Mouse (Mus musculus) adrenal gland, adult 2 months (tissue): ENCODE data around the gene Serp2. TPM values are rescaled to one million over a fixed set of nuclear protein-coding genes. Genes with fewer than 3 reads are reported as not detected.

Experiments used
- DNase-seq: peaks from one replicate; pipeline ENCODE4 v3.0.0; 2021
- long read RNA-seq: library from polyadenylated mRNA; stranded (forward); transcript quantifications from one replicate; pipeline ENCODE4 v2.0.0, GENCODE M21; 2021
- polyA plus RNA-seq: library from polyadenylated mRNA; depleted of rRNA; stranded (reverse); fragments of >200 nt; gene quantifications from 2 replicates; pipeline ENCODE4 v1.2.3, GENCODE M21; 2012; rRNA removed
- total RNA-seq, 2 experiments: library from RNA; stranded (reverse); gene quantifications; 2 replicates each; pipeline ENCODE4 v1.2.3; 2021

Serp2 gene
- total RNA-seq (1 to 10 TPM; 3.9 to 6.2 TPM), polyA plus RNA-seq (8.3 and 9.3 TPM in 2 replicates)
- long read RNA-seq, partial matches to known transcripts: 0 of 5 reads
- long read RNA-seq, other reads (novel, unspliced or antisense): 1 of 5 reads

- DNase-seq: no peak
These were observed at the start of gene Serp2 for GRCm38 (mm10) chr14:76556852-76557208. Serp2 (minus strand) TSS chr14:76556889.

DNA sequence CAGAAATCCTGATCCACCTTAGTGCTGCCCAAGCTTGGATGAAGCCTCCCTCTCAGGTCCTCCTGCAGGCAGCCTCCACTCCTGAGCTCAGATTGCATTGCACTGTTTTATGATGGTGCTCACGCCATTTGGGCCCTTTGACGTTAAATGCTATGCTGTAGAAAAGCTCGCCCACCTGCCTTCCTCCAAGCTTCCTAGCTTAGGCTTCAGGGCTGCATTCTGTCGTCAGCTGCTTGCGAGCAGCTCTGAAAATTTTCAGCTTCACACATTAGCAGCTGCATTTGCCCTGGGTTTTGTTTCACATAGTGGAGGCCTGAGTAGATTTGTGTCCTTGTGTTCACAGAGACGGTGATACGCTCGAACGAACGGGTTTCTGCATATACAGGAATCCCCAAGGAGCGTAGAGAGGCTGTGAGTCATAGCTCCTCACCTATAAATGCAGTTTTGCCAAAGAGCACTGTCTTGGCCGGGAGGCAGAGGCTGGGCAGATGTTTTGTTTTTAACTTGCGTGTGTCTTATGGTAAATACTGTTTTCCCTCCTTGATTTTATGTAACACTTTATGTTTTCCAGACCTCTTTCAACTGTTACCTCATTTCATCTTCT is 49.3 kb upstream of the Serp2 start:
- DNase-seq: no peak

GRCm38 (mm10) chr14:76604012-76604411 is 47.3 kb upstream of the Serp2 start:
- no peak for DNase-seq

DNA sequence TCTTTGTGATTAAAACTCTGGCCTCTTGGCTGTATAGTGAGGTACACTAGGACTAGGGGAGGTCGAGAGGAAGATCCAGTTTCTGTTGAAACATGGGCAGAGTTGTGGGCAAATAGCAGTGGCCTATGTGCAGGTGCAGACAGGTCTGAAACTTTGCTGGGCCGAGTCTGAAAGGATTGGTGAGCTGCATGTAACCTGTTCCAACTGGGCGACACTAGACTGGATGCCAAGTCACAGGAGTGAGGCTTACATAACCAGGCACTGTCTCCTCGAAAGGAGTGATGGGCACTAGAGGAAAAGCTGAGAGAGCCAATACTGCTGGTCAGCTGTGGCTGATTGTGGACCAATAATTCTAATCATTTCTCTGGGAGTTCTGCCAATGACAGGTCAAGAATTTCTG is 45.0 kb upstream of the Serp2 start:
- DNase-seq: no peak

GRCm38 (mm10) chr14:76600391-76600790 is 43.7 kb upstream of the Serp2 start:
- no peak for DNase-seq

DNA sequence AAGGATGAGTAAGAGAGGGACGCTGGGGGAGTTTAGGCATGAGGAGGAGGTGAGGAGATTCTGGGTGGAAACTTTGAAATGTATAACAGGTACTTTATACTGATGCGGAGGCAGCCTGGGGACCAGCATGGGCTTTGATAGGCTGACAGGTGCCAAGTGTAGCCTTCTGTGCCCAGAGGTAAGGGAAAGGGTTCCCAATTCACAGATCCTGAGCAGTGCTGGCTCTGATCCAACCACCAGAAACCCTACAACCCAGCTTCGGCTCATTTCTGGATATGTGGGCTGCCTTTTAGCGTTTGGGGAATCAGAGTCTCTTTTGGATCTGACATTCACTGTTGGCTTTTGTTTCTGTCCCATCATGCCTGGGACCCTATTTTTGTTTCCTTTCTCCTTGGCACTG is 43.0 kb upstream of the Serp2 start:
- no peak for DNase-seq

DNA sequence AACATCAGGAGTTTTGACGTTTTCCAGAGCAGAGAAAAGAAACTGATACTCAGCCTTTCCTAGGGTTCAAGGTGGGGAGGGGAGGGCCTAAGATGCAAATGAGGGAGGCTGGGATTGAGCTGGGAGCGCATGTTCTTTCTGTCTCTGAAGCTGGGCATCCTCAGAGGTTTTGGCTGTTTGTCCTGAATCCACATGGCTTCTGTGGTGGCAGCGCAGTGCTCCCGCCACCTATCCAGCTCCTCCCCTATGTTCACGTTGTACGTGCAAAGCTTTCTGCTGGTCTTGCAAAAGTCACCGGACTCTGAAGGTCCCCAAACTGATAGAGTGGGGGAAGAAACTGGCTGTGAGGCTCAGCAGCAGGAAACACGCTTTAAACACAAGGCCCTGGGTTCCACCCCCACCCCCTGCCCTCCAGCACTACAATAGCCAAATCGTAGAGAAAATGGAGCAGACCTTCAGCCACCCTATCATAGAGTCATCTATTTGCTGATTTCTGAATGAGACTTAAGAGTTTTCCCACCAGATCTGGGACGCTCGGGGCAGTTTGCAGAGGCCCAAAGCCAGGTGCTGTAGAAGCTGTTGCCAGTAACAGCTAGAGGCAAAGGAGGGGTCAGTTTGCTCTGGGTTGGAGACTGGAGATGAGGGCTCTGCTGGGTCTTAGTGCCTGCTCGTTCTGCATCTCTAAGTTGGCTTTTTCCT is 42.0 kb upstream of the Serp2 start:
- peak; percentile 62 for DNase-seq

DNA sequence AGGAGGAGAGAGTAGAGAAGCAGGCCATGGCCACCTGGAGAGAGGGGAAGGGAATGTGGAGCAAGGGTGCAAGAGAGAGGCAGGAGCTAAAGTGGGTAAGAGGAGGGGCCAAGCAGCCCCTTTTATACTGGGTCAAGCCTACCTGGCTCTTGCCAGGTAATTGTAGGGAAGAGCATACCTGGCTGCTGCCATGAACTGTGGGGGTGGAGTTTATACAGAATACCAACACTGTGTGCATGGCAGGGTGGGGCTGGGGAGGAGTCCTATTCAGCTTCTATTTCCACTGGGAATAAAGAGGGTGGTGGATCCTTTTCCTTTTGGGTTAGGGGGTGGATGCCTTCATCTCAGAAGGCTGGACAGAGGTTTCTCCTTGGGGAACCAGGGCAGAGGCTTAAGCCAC is 41.1 kb upstream of the Serp2 start:
- DNase-seq: no peak

- peak; percentile 47 for DNase-seq
These were observed 38.6 kb upstream of the Serp2 start for GRCm38 (mm10) chr14:76595048-76595859.

GRCm38 (mm10) chr14:76594351-76594885 is 37.7 kb upstream of the Serp2 start:
- peak; percentile 74 for DNase-seq

GRCm38 (mm10) chr14:76593630-76594193 is 37.0 kb upstream of the Serp2 start:
- peak; percentile 45 for DNase-seq

DNA sequence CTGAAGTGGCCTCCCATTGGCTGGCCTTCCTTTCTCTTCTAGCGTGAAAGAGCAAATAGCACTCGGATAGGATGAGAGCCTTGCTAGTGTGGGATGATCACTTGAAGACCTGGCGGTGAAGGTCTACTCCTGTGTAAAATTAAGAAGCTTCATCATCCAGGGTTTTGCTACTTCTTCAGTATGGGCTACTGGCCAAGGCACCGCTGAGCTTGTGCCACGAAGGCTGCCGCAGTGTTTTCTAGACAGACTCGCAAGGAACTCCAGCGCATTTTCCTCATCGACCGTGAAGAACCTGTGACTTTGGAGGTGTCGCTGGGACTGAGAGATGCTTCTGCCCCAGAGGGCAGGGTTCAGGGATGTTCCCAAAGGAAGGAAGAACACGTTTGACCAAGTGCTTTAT is 36.0 kb upstream of the Serp2 start:
- DNase-seq: no peak

DNA sequence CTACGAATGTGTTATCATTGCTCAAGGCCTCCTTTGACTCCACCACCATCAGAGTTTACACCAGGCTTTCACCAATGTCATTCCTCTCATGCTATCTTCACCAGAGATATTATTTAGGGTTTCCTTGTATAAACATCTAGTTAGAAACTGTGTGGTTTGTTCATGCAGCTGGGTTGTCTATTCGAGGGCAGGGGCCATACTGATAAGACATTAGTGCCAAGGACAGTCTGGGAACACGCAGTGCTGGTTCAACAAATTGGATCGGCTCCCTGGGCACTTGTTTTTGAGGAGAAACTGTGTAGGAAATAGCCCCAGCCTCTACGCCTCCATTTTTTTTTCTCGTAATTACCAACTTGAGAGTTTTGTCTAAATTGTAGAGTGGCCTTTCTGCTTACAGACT is 35.4 kb upstream of the Serp2 start:
- DNase-seq: peak; percentile 70

GRCm38 (mm10) chr14:76590134-76590533 is 33.4 kb upstream of the Serp2 start:
- no peak for DNase-seq

DNA sequence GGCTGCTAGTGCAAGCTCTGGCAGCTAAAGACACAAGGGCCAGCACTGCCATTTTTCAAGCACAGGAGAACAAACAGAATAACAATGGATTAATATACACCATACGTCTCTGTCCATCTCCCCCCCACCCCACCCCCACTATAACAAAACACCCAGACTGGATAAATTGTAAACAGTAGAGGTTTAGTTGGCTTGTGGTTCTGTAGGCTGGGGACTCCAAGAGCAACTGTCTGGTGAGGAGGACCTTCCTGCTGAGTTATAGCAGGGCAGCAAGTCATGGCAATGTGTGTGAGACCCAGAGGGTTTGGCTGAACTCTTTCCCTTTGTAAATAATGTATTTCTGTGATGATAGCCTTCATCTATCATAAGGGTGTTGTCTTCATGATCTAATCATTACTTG is 33.0 kb upstream of the Serp2 start:
- DNase-seq: no peak

DNA sequence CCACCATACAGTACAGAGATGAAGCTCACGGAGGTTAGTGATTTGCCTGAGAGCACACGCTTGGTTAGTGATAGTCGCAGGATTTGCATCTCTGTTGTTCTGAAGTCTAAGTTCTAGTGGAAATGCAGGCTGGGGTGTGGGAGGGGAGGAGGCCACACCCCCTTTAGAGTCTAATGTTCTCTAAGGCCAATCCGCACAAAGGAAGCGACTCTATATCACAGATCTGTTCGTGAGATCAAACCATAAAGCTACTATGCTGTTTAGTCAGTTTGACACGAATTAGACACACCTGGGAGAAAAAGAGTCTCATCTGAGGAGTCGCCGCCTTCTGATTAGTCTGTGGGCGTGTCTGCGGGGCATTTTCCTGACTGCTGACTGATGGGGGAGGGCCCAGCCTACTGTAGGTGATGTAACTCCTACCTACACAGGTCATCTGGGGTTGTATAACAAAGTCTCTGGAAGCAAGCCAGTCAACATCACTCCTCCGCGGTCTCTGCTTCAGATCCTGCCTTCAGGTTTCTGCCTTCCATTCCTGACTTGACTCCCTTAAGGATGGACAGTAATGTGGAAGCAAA is 29.2 kb upstream of the Serp2 start:
- DNase-seq: no peak

DNA sequence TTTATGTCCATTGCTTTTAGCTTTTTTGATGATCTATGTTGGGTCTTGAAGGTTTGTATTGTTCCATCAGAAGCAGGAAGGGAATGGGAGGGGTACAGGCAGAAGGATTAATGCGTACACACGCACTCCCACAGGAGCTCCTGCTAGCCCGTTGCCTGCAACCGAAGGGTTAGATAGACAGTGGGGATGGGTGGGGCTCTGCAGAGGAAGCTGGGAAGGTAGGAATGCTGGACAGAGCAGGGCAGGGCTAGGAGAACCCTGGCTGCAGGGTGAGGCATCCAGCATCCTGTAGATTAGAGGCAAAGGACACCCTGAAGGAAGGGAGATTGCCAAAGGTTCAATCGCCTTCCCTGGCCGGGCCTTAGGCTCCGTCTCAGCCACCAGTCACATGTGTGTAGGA is 27.3 kb upstream of the Serp2 start:
- no peak for DNase-seq

GRCm38 (mm10) chr14:76581974-76582922 is 25.6 kb upstream of the Serp2 start:
- no peak for DNase-seq

- DNase-seq: no peak
These were observed 23.0 kb upstream of the Serp2 start for GRCm38 (mm10) chr14:76579660-76580061.

DNA sequence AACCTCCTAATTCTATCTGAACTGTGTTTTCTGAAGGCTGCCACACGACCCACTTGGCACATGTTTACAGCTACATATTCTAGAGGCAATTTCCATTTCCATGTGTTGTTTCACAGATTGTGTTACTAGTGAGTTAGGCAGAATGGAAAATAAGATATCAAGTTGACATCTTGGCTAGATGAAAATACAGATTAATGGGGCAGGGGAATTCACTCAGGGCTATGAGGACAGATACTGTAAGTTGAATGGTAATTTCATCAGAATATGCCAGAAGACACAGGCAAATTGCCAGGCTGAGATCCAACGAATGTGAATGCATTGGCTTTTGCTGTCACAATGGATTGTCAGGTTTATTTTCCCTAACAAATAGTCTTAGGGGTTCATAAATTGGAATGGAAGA is 21.2 kb upstream of the Serp2 start:
- no peak for DNase-seq

- peak; percentile 63 for DNase-seq
These were observed 13.6 kb upstream of the Serp2 start for GRCm38 (mm10) chr14:76570292-76570691.
